Mouse (Mus musculus): Measurements from ENCODE around the gene Gm38431.

Gene Gm38431

DNA sequence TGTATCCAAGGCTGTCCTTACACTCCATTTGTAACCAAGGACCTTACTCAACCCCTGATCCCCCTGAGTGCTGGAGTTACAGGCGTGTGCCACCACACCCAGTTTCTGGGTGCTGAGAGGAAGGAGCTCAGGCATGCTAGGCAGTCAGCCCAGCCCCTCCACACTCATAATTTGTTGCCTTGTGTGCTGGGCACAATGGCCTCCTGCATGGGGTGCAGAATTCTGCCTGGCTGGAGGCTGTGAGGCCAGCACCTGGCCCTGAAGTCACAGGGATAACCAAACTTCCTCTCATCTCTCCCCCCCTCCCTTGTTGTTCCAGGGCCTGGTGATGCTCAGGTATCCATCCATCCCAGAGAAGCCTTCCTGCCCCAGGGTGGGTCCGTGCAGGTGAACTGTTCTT lies 73.2 kb downstream of the Gm38431 start:
- DNase-seq (ENCODE audit: low spot score in 2 of 2): no peak
